Mouse (Mus musculus) thymus, adult 18-20 months (tissue): Measurements from ENCODE around the gene Fdxr.

Experiments used
- DNase-seq, 2 experiments: peaks; one replicate each; pipeline ENCODE4 v3.0.0; 2022; ENCODE audit warnings: mixed read lengths in 2 of 2

The Fdxr gene

GRCm38 (mm10) chr11:115267061-115267883 is 9.6 kb downstream of the Fdxr start, which contains the start of gene Grin2c:
Grin2c (minus strand) TSS chr11:115267243.
- no peak for DNase-seq

GRCm38 (mm10) chr11:115266400-115266778 is 10.5 kb downstream of the Fdxr start:
- no peak for DNase-seq

- no peak for DNase-seq
These were observed 11.0 kb downstream of the Fdxr start for GRCm38 (mm10) chr11:115265771-115266399.

GRCm38 (mm10) chr11:115264862-115265668 is 11.8 kb downstream of the Fdxr start:
- DNase-seq, result no peak

- DNase-seq, result no peak
These were observed 12.6 kb downstream of the Fdxr start for GRCm38 (mm10) chr11:115264136-115264861.

GRCm38 (mm10) chr11:115262954-115263353 is 13.9 kb downstream of the Fdxr start:
- no peak for DNase-seq

- DNase-seq, result no peak
These were observed 17.7 kb downstream of the Fdxr start for GRCm38 (mm10) chr11:115259134-115259533.

- DNase-seq, result no peak
These were observed 18.9 kb downstream of the Fdxr start for GRCm38 (mm10) chr11:115257775-115258510.

- DNase-seq, result no peak
These were observed 25.6 kb downstream of the Fdxr start for GRCm38 (mm10) chr11:115251258-115251657.

- DNase-seq, result no peak
These were observed 26.3 kb downstream of the Fdxr start for GRCm38 (mm10) chr11:115250405-115251090.

GRCm38 (mm10) chr11:115249721-115250404 is 27.0 kb downstream of the Fdxr start:
- DNase-seq, result no peak

GRCm38 (mm10) chr11:115247945-115248344 is 28.9 kb downstream of the Fdxr start:
- no peak for DNase-seq

- DNase-seq, result no peak
These were observed 29.6 kb downstream of the Fdxr start for GRCm38 (mm10) chr11:115247240-115247639.

- no peak for DNase-seq
These were observed 30.5 kb downstream of the Fdxr start for GRCm38 (mm10) chr11:115246386-115246785.

- DNase-seq, result no peak
These were observed 32.0 kb downstream of the Fdxr start for GRCm38 (mm10) chr11:115244840-115245239.

- no peak for DNase-seq
These were observed 33.1 kb downstream of the Fdxr start for GRCm38 (mm10) chr11:115243783-115244182.

- DNase-seq, result no peak
These were observed 34.1 kb downstream of the Fdxr start for GRCm38 (mm10) chr11:115242746-115243145.

- DNase-seq, result no peak
These were observed 35.4 kb downstream of the Fdxr start for GRCm38 (mm10) chr11:115241402-115241801.

GRCm38 (mm10) chr11:115236570-115236969 is 40.3 kb downstream of the Fdxr start:
- no peak for DNase-seq

GRCm38 (mm10) chr11:115234320-115235044 is 42.4 kb downstream of the Fdxr start:
- DNase-seq, result no peak
